Mouse (Mus musculus) MEL (cell line): ENCODE data around the gene Colca2. TPM values are rescaled to one million over a fixed set of nuclear protein-coding genes. Genes with fewer than 3 reads are reported as not detected.
A peak's percentile ranks its signal among the peaks of the same experiment; 100 is the strongest.

Experiments used
- DNase-seq: peaks from one replicate; pipeline ENCODE4 v3.0.0; 2011; ENCODE audit warnings: low read depth, low spot score
- H3K27ac ChIP-seq: 2 replicates; pipeline ENCODE4 v1.5.1; 2012; ENCODE audit warnings: low read depth, mild to moderate bottlenecking, control low read depth, low read length, moderate library complexity; ENCODE audit not compliant: control insufficient read depth
- H3K27me3 ChIP-seq, 2 experiments: fragments of 150-350 bp in 1 of 2; sonication (generic) in 1 of 2; 2 replicates each; pipeline ENCODE4 v1.6.1; 2012; ENCODE audit warnings: low read length in 2 of 2, mild to moderate bottlenecking in 2 of 2, improper control_type of control experiment in 1 of 2, moderate library complexity in 1 of 2; ENCODE audit not compliant: insufficient read depth in 2 of 2, control insufficient read depth in 1 of 2
- H3K36me3 ChIP-seq, 2 experiments: 2 replicates each; pipeline ENCODE4 v1.6.1; 2012 to 2014; ENCODE audit warnings: low read length in 2 of 2, improper control_type of control experiment in 1 of 2, inconsistent platforms in 1 of 2, mild to moderate bottlenecking in 1 of 2; ENCODE audit not compliant: insufficient read depth in 2 of 2, control insufficient read depth in 1 of 2
- H3K4me1 ChIP-seq, 2 experiments: fragments of 150-350 bp in 1 of 2; sonication (generic) in 1 of 2; 2 replicates each; pipeline ENCODE4 v1.6.1; 2012; ENCODE audit warnings: low read length in 2 of 2, improper control_type of control experiment in 1 of 2, mild to moderate bottlenecking in 1 of 2; ENCODE audit not compliant: insufficient read depth in 2 of 2, control insufficient read depth in 1 of 2
- H3K4me3 ChIP-seq, 2 experiments: fragments of 150-350 bp in 1 of 2; sonication (generic) in 1 of 2; 2 replicates each; pipeline ENCODE4 v1.5.1; 2012; ENCODE audit warnings: low read depth in 2 of 2, low read length in 2 of 2, mild to moderate bottlenecking in 2 of 2, moderate library complexity in 2 of 2, control low read depth in 1 of 2, improper control_type of control experiment in 1 of 2; ENCODE audit not compliant: control insufficient read depth in 1 of 2, insufficient read depth in 1 of 2
- H3K79me2 ChIP-seq: 2 replicates; pipeline ENCODE4 v1.6.1; 2012; ENCODE audit warnings: mild to moderate bottlenecking, low read length, moderate library complexity; ENCODE audit not compliant: control insufficient read depth, poor library complexity, insufficient read depth
- H3K9ac ChIP-seq: 2 replicates; pipeline ENCODE4 v1.6.1; 2012; ENCODE audit warnings: low read depth, mild to moderate bottlenecking, control low read depth, low read length, moderate library complexity; ENCODE audit not compliant: control insufficient read depth, poor library complexity, severe bottlenecking
- H3K9me3 ChIP-seq: fragments of 150-350 bp; sonication (generic); replicated peaks from 2 replicates; pipeline ENCODE4 v1.6.1; 2012; ENCODE audit warnings: mild to moderate bottlenecking, low read length, improper control_type of control experiment, moderate library complexity; ENCODE audit not compliant: insufficient read depth
- CHD2 ChIP-seq: IDR thresholded peaks from 2 replicates; pipeline ENCODE4 v1.6.1; 2011; ENCODE audit warnings: low read length, improper control_type of control experiment
- CTCF ChIP-seq, 3 experiments: IDR thresholded peaks in 2 of 3; conservative IDR thresholded peaks in 1 of 3; 2 replicates each; pipeline ENCODE4 v1.5.1; 2011 to 2012; ENCODE audit warnings: low read length in 3 of 3, low read depth in 2 of 3, mild to moderate bottlenecking in 2 of 3, improper control_type of control experiment in 1 of 3, inconsistent platforms in 1 of 3, mixed read lengths in 1 of 3, moderate library complexity in 1 of 3; ENCODE audit not compliant: control insufficient read depth in 1 of 3, insufficient read depth in 1 of 3, poor library complexity in 1 of 3, severe bottlenecking in 1 of 3
- EP300 ChIP-seq, 2 experiments: IDR thresholded peaks; 2 replicates each; pipeline ENCODE4 v1.6.1; 2011; ENCODE audit warnings: improper control_type of control experiment in 2 of 2, low read length in 2 of 2, low read depth in 1 of 2, mild to moderate bottlenecking in 1 of 2
- ETS1 ChIP-seq: IDR thresholded peaks from 2 replicates; pipeline ENCODE4 v1.6.1; 2012; ENCODE audit warnings: low read depth, mild to moderate bottlenecking, inconsistent platforms, low read length, improper control_type of control experiment, moderate library complexity
- HCFC1 ChIP-seq: IDR thresholded peaks from 2 replicates; pipeline ENCODE4 v1.6.1; 2012; ENCODE audit warnings: low read depth, mild to moderate bottlenecking, inconsistent platforms, low read length, improper control_type of control experiment, moderate library complexity
- KAT2A ChIP-seq: conservative IDR thresholded peaks from 2 replicates; pipeline ENCODE4 v1.6.1; 2012; ENCODE audit warnings: low read depth, low read length, improper control_type of control experiment, inconsistent platforms
- MAFK ChIP-seq: IDR thresholded peaks from 2 replicates; pipeline ENCODE4 v1.6.1; 2011; ENCODE audit warnings: low read depth, mild to moderate bottlenecking, low read length, improper control_type of control experiment, borderline replicate concordance
- MAX ChIP-seq: IDR thresholded peaks from 2 replicates; pipeline ENCODE4 v1.6.1; 2011; ENCODE audit warnings: low read length, improper control_type of control experiment
- MAZ ChIP-seq: IDR thresholded peaks from 2 replicates; pipeline ENCODE4 v1.6.1; 2012; ENCODE audit warnings: low read depth, mild to moderate bottlenecking, inconsistent platforms, low read length, improper control_type of control experiment
- MEF2A ChIP-seq: IDR thresholded peaks from 2 replicates; pipeline ENCODE4 v1.6.1; 2014; ENCODE audit warnings: low read depth, mild to moderate bottlenecking, inconsistent platforms, low read length, improper control_type of control experiment; ENCODE audit not compliant: poor library complexity, insufficient replicate concordance, severe bottlenecking; ENCODE audit errors: extremely low read depth
- MXI1 ChIP-seq: IDR thresholded peaks from 2 replicates; pipeline ENCODE4 v1.6.1; 2011; ENCODE audit warnings: mild to moderate bottlenecking, low read depth, low read length, improper control_type of control experiment
- MYC ChIP-seq: IDR thresholded peaks from 2 replicates; pipeline ENCODE4 v1.6.1; 2011; ENCODE audit warnings: low read depth, mild to moderate bottlenecking, low read length, improper control_type of control experiment, moderate library complexity
- NRF1 ChIP-seq: IDR thresholded peaks from 2 replicates; pipeline ENCODE4 v1.6.1; 2014; ENCODE audit warnings: low read depth, mild to moderate bottlenecking, inconsistent platforms, low read length, improper control_type of control experiment, moderate library complexity; ENCODE audit not compliant: poor library complexity, insufficient read depth, severe bottlenecking
- POLR2A ChIP-seq, 2 experiments: IDR thresholded peaks; 2 replicates each; pipeline ENCODE4 v1.6.1; 2011 to 2012; ENCODE audit warnings: low read length in 2 of 2, mild to moderate bottlenecking in 2 of 2, control low read depth in 1 of 2, improper control_type of control experiment in 1 of 2, low read depth in 1 of 2, moderate library complexity in 1 of 2; ENCODE audit not compliant: control insufficient read depth in 1 of 2, insufficient read depth in 1 of 2, poor library complexity in 1 of 2
- POLR2AphosphoS2 ChIP-seq: IDR thresholded peaks from 2 replicates; pipeline ENCODE4 v1.6.1; 2011; ENCODE audit warnings: low read length, improper control_type of control experiment
- POLR2AphosphoS5 ChIP-seq: IDR thresholded peaks from 2 replicates; pipeline ENCODE4 v1.6.1; 2012; ENCODE audit warnings: low read depth, borderline replicate concordance, mild to moderate bottlenecking, inconsistent platforms, low read length, moderate library complexity, mixed read lengths
- RAD21 ChIP-seq: IDR thresholded peaks from 2 replicates; pipeline ENCODE4 v1.6.1; 2011; ENCODE audit warnings: mild to moderate bottlenecking, low read depth, low read length, improper control_type of control experiment
- RCOR1 ChIP-seq: IDR thresholded peaks from 2 replicates; pipeline ENCODE4 v1.6.1; 2012; ENCODE audit warnings: low read depth, mild to moderate bottlenecking, inconsistent platforms, low read length, improper control_type of control experiment
- SIN3A ChIP-seq: IDR thresholded peaks from 2 replicates; pipeline ENCODE4 v1.6.1; 2012; ENCODE audit warnings: low read length, improper control_type of control experiment, inconsistent platforms
- SMC3 ChIP-seq: IDR thresholded peaks from 2 replicates; pipeline ENCODE4 v1.6.1; 2011; ENCODE audit warnings: low read depth, low read length, improper control_type of control experiment
- TBP ChIP-seq: IDR thresholded peaks from 2 replicates; pipeline ENCODE4 v1.8.0; 2011; ENCODE audit warnings: low read depth, low read length, improper control_type of control experiment
- UBTF ChIP-seq: IDR thresholded peaks from 2 replicates; pipeline ENCODE4 v1.6.1; 2012; ENCODE audit warnings: low read depth, mild to moderate bottlenecking, inconsistent platforms, low read length, improper control_type of control experiment, moderate library complexity, borderline replicate concordance; ENCODE audit not compliant: insufficient read depth
- USF1 ChIP-seq: IDR thresholded peaks from 2 replicates; pipeline ENCODE4 v1.6.1; 2014; ENCODE audit warnings: low read depth, mild to moderate bottlenecking, inconsistent platforms, low read length, improper control_type of control experiment, moderate library complexity
- USF2 ChIP-seq, 2 experiments: IDR thresholded peaks; 2 replicates each; pipeline ENCODE4 v1.6.1; 2011 to 2012; ENCODE audit warnings: improper control_type of control experiment in 2 of 2, low read length in 2 of 2, borderline replicate concordance in 1 of 2, inconsistent platforms in 1 of 2, low read depth in 1 of 2, mild to moderate bottlenecking in 1 of 2; ENCODE audit not compliant: insufficient read depth in 1 of 2
- ZKSCAN1 ChIP-seq: IDR thresholded peaks from 2 replicates; pipeline ENCODE4 v1.6.1; 2012; ENCODE audit warnings: low read depth, mild to moderate bottlenecking, inconsistent platforms, low read length, improper control_type of control experiment, moderate library complexity
- polyA plus RNA-seq, 2 experiments: library from polyadenylated mRNA; stranded (reverse) in 1 of 2; unstranded in 1 of 2; fragments of >175 nt in 1 of 2; fragments of >200 nt in 1 of 2; gene quantifications; 2 replicates each; pipeline versions ENCODE4 v1.2.1 to v1.2.4; 2012; ENCODE audit warnings: low replicate concordance in 2 of 2, low read depth in 1 of 2; ENCODE audit not compliant: insufficient read length in 2 of 2, insufficient read depth in 1 of 2, missing spikeins in 1 of 2
- total RNA-seq: library from RNA; depleted of rRNA; stranded (reverse); fragments of 300-350 nt; gene quantifications from 2 replicates; pipeline ENCODE4 v1.2.3, GENCODE M21; 2012

Gene Colca2
- total and polyA plus RNA-seq, 3 experiments = not detected

- TF ChIP-seq ETS1 (peak; percentile 94), NRF1 (no peak), HCFC1 (0 out of 2 replicates have a peak, but pooled peaks have one; percentile 40), CTCF (IDR thresholded peaks at IDR 0.05 in 2 of 3, conservative IDR thresholded peaks at IDR 0.05 in 1 of 3; ENCODE audit: control insufficient read depth in 1 of 3, insufficient read depth in 1 of 3, low read depth in 2 of 3, low read length in 3 of 3, poor library complexity in 1 of 3, severe bottlenecking in 1 of 3) (no peak)
- TF ChIP-seq, all 39 proteins: peak for 24
These were observed 37.2 kb upstream of the Colca2 start (continued) for GRCm38 (mm10) chr9:51315402-51316063.

- Histone ChIP-seq H3K79me2 (no peaks in the 10 kb centered on the region), H3K4me3 (no peak overlapping the region), H3K27ac (no peak overlapping the region), H3K27me3 (no peaks in the 10 kb centered on the region), H3K36me3 (peaks cover 0 to 64% of the 10 kb centered on the region in 2 experiments; a peak in 2 of 4 replicates), H3K4me1 (peaks cover 41 to 58% of the 10 kb centered on the region in 2 experiments), H3K9ac (no peak overlapping the region), H3K9me3 (no peaks in the 10 kb centered on the region)
- TF ChIP-seq MAX (no peak), MEF2A (no peak), KAT2A (no peak), SMC3 (no peak), RAD21 (no peak), RCOR1 (no peak), MXI1 (no peak), CTCF (IDR thresholded peaks at IDR 0.05 in 2 of 3, conservative IDR thresholded peaks at IDR 0.05 in 1 of 3; ENCODE audit: control insufficient read depth in 1 of 3, insufficient read depth in 1 of 3, low read depth in 2 of 3, low read length in 3 of 3, poor library complexity in 1 of 3, severe bottlenecking in 1 of 3) (no peak), SIN3A (no peak), USF1 (no peak), TBP (no peak), MAFK (no peak), CHD2 (no peak), POLR2AphosphoS2 (no peak)
- no peak for DNase-seq
These were observed 34.4 kb upstream of the Colca2 start for GRCm38 (mm10) chr9:51312554-51313317.

GRCm38 (mm10) chr9:51310515-51310914 is 32.1 kb upstream of the Colca2 start:
- no peaks in the 10 kb centered on the region for H3K9me3 ChIP-seq
- H3K4me3 ChIP-seq = no peak overlapping the region
- peak overlapping the region; percentile 38; the same call in 1 of the 2 replicates for H3K27ac ChIP-seq
- no peaks in the 10 kb centered on the region for H3K27me3 ChIP-seq
- no peaks in the 10 kb centered on the region for H3K79me2 ChIP-seq
- peaks cover 27 to 39% of the 10 kb centered on the region in 2 experiments for H3K4me1 ChIP-seq
- no peak overlapping the region for H3K9ac ChIP-seq
- peaks cover 0 to 45% of the 10 kb centered on the region in 2 experiments; a peak in 2 of 4 replicates for H3K36me3 ChIP-seq
- DNase-seq = peak; percentile 46
- TF ChIP-seq CHD2 = no peak
- TF ChIP-seq POLR2AphosphoS5 = no peak
- TF ChIP-seq NRF1 = no peak
- TF ChIP-seq ZKSCAN1 = no peak
- TF ChIP-seq USF1 = peak; percentile 87
- no peak for TF ChIP-seq POLR2A (IDR thresholded peaks at IDR 0.05; ENCODE audit: control insufficient read depth in 1 of 2, insufficient read depth in 1 of 2, low read depth in 1 of 2, low read length in 2 of 2, poor library complexity in 1 of 2)
- no peak for TF ChIP-seq SMC3
- TF ChIP-seq CTCF (IDR thresholded peaks at IDR 0.05 in 2 of 3, conservative IDR thresholded peaks at IDR 0.05 in 1 of 3; ENCODE audit: control insufficient read depth in 1 of 3, insufficient read depth in 1 of 3, low read depth in 2 of 3, low read length in 3 of 3, poor library complexity in 1 of 3, severe bottlenecking in 1 of 3) = no peak
- TF ChIP-seq MYC = peak; percentile 89
- TF ChIP-seq UBTF = no peak
- peak in 1 of 2 experiments; percentile 66; a peak in 2 of 4 replicates for TF ChIP-seq USF2 (IDR thresholded peaks at IDR 0.05; ENCODE audit: borderline replicate concordance in 1 of 2, insufficient read depth in 1 of 2, low read depth in 1 of 2, low read length in 2 of 2)
- peak; percentile 41; the same call in 1 of the 2 replicates for TF ChIP-seq MXI1
- peak; percentile 54 to 62; a peak in 2 of 4 replicates for TF ChIP-seq EP300 (IDR thresholded peaks at IDR 0.05; ENCODE audit: low read depth in 1 of 2, low read length in 2 of 2)
- no peak for TF ChIP-seq HCFC1
- TF ChIP-seq MAZ = no peak
